In the genomic region with DNA sequence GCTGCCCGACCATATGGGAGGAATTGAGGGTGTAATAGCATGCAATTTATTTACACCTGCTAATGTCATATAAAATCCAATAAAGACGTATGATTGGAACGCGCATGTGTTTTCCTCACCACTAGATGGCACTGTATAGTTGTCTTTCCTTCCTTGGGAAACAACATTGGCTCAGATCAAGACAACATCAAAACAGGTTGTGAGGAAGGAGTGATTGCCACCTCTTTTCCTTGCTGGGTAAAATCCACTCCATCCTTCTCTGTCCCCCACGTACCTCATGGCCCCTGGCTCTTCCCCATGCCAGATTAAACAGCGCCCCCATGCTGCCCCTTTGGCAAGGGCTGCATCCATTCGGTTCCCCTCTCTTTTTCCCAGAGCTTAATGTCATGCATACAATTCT, we compare ENCODE assay signal across 9 mouse cellular contexts. TPM values are rescaled to one million over a fixed set of nuclear protein-coding genes. Genes with fewer than 3 reads are reported as not detected.
A peak's percentile ranks its signal among the peaks of the same experiment; 100 is the strongest.
DNase-seq lines count a peak whose midpoint lies in the region; ATAC-seq and TF ChIP-seq lines count a peak whose summit lies in the region.
"Had no signal": no experiment of that assay in that cellular context is flagged by ENCODE, and none has a peak within 500 bp of the region (broad histone marks: within the 10 kb centered on the region; RNA-seq: fewer than 3 reads in every experiment).

No protein-coding gene starts in this region.

- no peak overlapping the region for H3K4me2 ChIP-seq in forebrain, embryonic 13.5 days
- H3K4me2 ChIP-seq: limb, embryonic 13.5 days had no signal

- H3K9me3 ChIP-seq in forebrain, embryonic 13.5 days (replicated peaks) = peaks cover 10% of the 10 kb centered on the region

- no peak overlapping the region for H3K27ac ChIP-seq in kidney, adult 2 months (ENCODE audit: insufficient read depth, low read depth, low read length)
- no peak overlapping the region for H3K27ac ChIP-seq in forebrain, embryonic 13.5 days
- H3K27ac ChIP-seq: limb, embryonic 13.5 days had no signal

- DNase-seq in kidney, adult 2 months = peak; percentile 53
- DNase-seq in kidney, adult 18-20 months = no peak
- DNase-seq in 3T3-L1 (ENCODE audit: low read depth, low spot score) (peak; percentile 83), ES-CJ7 (ENCODE audit: low read depth, low spot score) (peak; percentile 71)
- peak; percentile 73 for DNase-seq in naive thymus-derived CD4-positive, alpha-beta T cell, adult 2 months (ENCODE audit: low read depth)
- no peak for DNase-seq in frontal cortex, postnatal 10 days (ENCODE audit: low spot score in 2 of 2)
- DNase-seq in spleen, adult 12 weeks (ENCODE audit: low spot score) = no peak

- TF ChIP-seq POLR2A in kidney, adult 2 months (IDR thresholded peaks at IDR 0.05; ENCODE audit: low read depth, low read length) = no peak

- H3K36me3 ChIP-seq in kidney, adult 2 months (ENCODE audit: control insufficient read depth, insufficient read depth, low read length) = no peaks in the 10 kb centered on the region
- H3K36me3 ChIP-seq in forebrain, embryonic 13.5 days (ENCODE audit: poor library complexity, severe bottlenecking) = no peaks in the 10 kb centered on the region
- H3K36me3 ChIP-seq: limb, embryonic 13.5 days had no signal

- ATAC-seq in forebrain, embryonic 13.5 days = peak; percentile 57; the same call in 1 of the 2 replicates

- H3K4me3 ChIP-seq in kidney, adult 2 months (ENCODE audit: insufficient read depth, low read depth, low read length) = no peak overlapping the region
- no peak overlapping the region for H3K4me3 ChIP-seq in forebrain, embryonic 13.5 days
- H3K4me3 ChIP-seq: limb, embryonic 13.5 days had no signal

- no peak overlapping the region for H3K9ac ChIP-seq in forebrain, embryonic 13.5 days
- H3K9ac ChIP-seq: limb, embryonic 13.5 days had no signal

- WGBS in kidney, adult 2 months = 24% methylated on average over 7 of the region's 7 CpGs
- WGBS in forebrain, embryonic 13.5 days = 24% methylated on average over 7 of the region's 7 CpGs

- no peaks in the 10 kb centered on the region for H3K27me3 ChIP-seq in kidney, adult 2 months (replicated peaks; ENCODE audit: control insufficient read depth, insufficient read depth, low read length)
- H3K27me3 ChIP-seq in forebrain, embryonic 13.5 days = no peaks in the 10 kb centered on the region

- no peaks in the 10 kb centered on the region for H3K4me1 ChIP-seq in kidney, adult 2 months (ENCODE audit: control insufficient read depth, insufficient read depth, low read length)
- H3K4me1 ChIP-seq in forebrain, embryonic 13.5 days = no peaks in the 10 kb centered on the region
- H3K4me1 ChIP-seq: limb, embryonic 13.5 days had no signal

- TF ChIP-seq CTCF in kidney, adult 2 months (conservative IDR thresholded peaks at IDR 0.05; ENCODE audit: insufficient read depth, insufficient read length, low read depth, low read length) = peak; percentile 41

RNA-seq across cellular contexts. Expression of a gene that starts 8.2 kb away (rescaled TPM):
- 52.3 and 68.0 TPM in 2 replicates for polyA plus RNA-seq in kidney, adult 2 months (2012; rRNA removed)
- polyA plus RNA-seq in forebrain, embryonic 13.5 days (2015; fragmentation: Nextera tagmentation; extraction: Ambion mirVana) = 107 and 120 TPM in 2 replicates

RNA-seq across cellular contexts. Expression of a gene that starts 23.4 kb away (rescaled TPM):
- 23.2 and 27.7 TPM in 2 replicates for polyA plus RNA-seq in kidney, adult 2 months (2012; rRNA removed)
- polyA plus RNA-seq in forebrain, embryonic 13.5 days (2015; fragmentation: Nextera tagmentation; extraction: Ambion mirVana) = 23.4 and 23.9 TPM in 2 replicates

Comparison
In these comparisons a context has a peak if more than half of its experiments do, and no peak if none do; other contexts are left out.
1. DNase-seq: peak in kidney, adult 2 months (single experiment), 3T3-L1 (single experiment), ES-CJ7 (single experiment) and naive thymus-derived CD4-positive, alpha-beta T cell, adult 2 months (single experiment); none in kidney, adult 18-20 months (single experiment), frontal cortex, postnatal 10 days (0 of 2) and spleen, adult 12 weeks (single experiment).